20 mouse cellular contexts compared by ENCODE assay signal in the genomic region with DNA sequence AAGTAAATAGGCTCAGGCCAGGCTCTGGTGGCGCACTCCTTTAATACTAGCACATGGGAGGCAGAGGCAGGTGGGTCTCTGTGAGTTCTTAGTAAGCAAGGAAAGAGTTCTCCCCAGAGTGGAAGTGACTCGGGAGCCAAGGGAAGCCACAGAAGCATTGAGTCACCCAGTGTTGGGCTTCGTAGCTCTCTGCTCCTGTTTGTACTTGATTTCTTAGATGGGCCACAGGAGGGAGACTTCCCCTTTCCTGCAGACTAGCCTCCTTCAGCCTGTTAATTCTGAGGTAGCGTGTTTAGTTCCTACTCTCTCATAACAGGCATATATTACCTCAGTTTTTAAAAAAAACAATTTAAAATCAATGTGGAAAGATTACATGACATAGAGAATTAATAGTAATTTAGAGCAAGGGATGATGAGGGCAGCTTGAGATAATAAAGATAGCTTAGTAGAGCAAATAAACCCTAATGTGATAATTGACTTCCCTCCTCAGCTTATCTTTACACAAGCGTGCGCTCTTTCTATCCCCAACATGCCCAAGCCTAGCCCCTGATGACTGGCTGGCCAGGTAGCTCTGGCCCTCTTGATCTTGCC. TPM values are rescaled to one million over a fixed set of nuclear protein-coding genes. Genes with fewer than 3 reads are reported as not detected.
DNase-seq lines count a peak whose midpoint lies in the region; TF ChIP-seq lines count a peak whose summit lies in the region.
"Had no signal": no experiment of that assay in that cellular context is flagged by ENCODE, and none has a peak within 500 bp of the region (broad histone marks: within the 10 kb centered on the region; RNA-seq: fewer than 3 reads in every experiment).

No protein-coding gene starts in this region.

- no peaks in the 10 kb centered on the region for H3K27me3 ChIP-seq in splenic B cell, adult 2 months (ENCODE audit: control insufficient read depth, insufficient read depth, low read length, poor library complexity, severe bottlenecking)
- H3K27me3 ChIP-seq: forebrain, embryonic 15.5 days; heart, embryonic 12.5 days; hindbrain, embryonic 15.5 days; intestine, embryonic 15.5 days; limb, embryonic 15.5 days had no signal

- no peak overlapping the region for H3K4me3 ChIP-seq in layer of hippocampus, adult 2 months
- H3K4me3 ChIP-seq: forebrain, embryonic 15.5 days; heart, embryonic 12.5 days; hindbrain, embryonic 15.5 days; intestine, embryonic 15.5 days; limb, embryonic 15.5 days had no signal

- no peak overlapping the region for H3K27ac ChIP-seq in layer of hippocampus, adult 2 months
- H3K27ac ChIP-seq: forebrain, embryonic 15.5 days; hindbrain, embryonic 15.5 days; intestine, embryonic 15.5 days; limb, embryonic 15.5 days had no signal

- peak; percentile 31; the same call in 1 of the 2 replicates for TF ChIP-seq CTCF in layer of hippocampus, adult 2 months (conservative IDR thresholded peaks at IDR 0.05)

- H3K36me3 ChIP-seq in splenic B cell, adult 2 months (ENCODE audit: control insufficient read depth, insufficient read depth, low read length, poor library complexity, severe bottlenecking) = no peaks in the 10 kb centered on the region
- H3K36me3 ChIP-seq: forebrain, embryonic 15.5 days; heart, embryonic 12.5 days; hindbrain, embryonic 15.5 days; intestine, embryonic 15.5 days; limb, embryonic 15.5 days had no signal

- no peak for DNase-seq in layer of hippocampus, adult 2 months (ENCODE audit: low spot score in 2 of 2)
- no peak for DNase-seq in layer of hippocampus, adult 9-10 months (ENCODE audit: low spot score)
- peak; percentile 59 for DNase-seq in A20 (ENCODE audit: low read depth, low spot score)
- DNase-seq in c-Kit-positive CD71-negative TER-119-negative erythroid progenitor cells, embryonic 14.5 days (ENCODE audit: low read depth) = peak; percentile 39
- peak; percentile 49 for DNase-seq in splenic B cell, adult 2 months (ENCODE audit: low read depth, low spot score)
- DNase-seq in cerebellum, adult 11-12 months = no peak
- DNase-seq in urinary bladder, adult 18-20 months (ENCODE audit: low spot score in 2 of 2) = no peak
- no peak for DNase-seq in right cerebral cortex, adult 2 months (ENCODE audit: low spot score in 2 of 2)
- DNase-seq: adrenal gland, adult 2 months; cerebellum, postnatal 10 days; embryo, embryonic 11 days; gastrocnemius, postnatal 14 days; heart, postnatal 14 days; lung, adult 2 months; thymus, postnatal 14 days had no signal

RNA-seq across cellular contexts. Expression of gene Sesn1, which starts 16.9 kb away (rescaled TPM):
- total RNA-seq in layer of hippocampus, adult 2 months (2021) = 10 to 100 TPM; 51.4 to 55.3 TPM

RNA-seq across cellular contexts. Expression of gene Cep57l1, which starts 16.9 kb away (rescaled TPM):
- 1 to 10 TPM; 8.5 to 8.6 TPM for total RNA-seq in layer of hippocampus, adult 2 months (2021)

Comparison
In these comparisons a context has a peak if more than half of its experiments do, and no peak if none do; other contexts are left out.
1. DNase-seq: peak in A20 (single experiment), c-Kit-positive CD71-negative TER-119-negative erythroid progenitor cells, embryonic 14.5 days (single experiment) and splenic B cell, adult 2 months (single experiment); none in layer of hippocampus, adult 2 months (0 of 2), layer of hippocampus, adult 9-10 months (single experiment), cerebellum, adult 11-12 months (single experiment), urinary bladder, adult 18-20 months (0 of 2) and right cerebral cortex, adult 2 months (0 of 2).